Mouse (Mus musculus): ENCODE results near the gene Clec4f. TPM values are rescaled to one million over a fixed set of nuclear protein-coding genes. Genes with fewer than 3 reads are reported as not detected.
"Not testable (repeated sequence)": the region's sequence is repeated elsewhere in the genome, so short reads cannot be mapped to it uniquely, and the experiment has no call there.

Clec4f gene
- polyA plus RNA-seq, 1 experiment from 2014 or later, result not detected

DNA sequence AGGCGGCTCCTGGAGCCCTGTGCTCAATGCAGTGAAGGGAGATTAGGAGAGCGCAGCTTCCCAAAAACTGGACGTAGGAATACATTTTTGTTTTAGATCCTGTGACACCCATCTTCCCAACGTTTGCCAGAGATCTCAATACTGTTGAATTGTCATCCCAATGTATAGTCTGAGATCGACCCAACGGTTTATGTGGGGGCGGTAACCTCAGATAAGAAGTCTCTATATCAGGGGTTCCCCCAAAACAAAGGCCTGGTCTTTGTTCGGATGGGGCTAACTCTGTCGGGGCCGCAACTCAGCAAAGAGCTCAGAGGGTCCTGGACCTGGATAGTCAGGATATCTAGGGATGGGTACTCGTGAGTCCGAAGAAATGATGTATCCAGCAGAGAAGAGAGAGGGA, 37.0 kb upstream of the Clec4f start:
- H3K9me3 ChIP-seq (replicated peaks), result no peaks in the 10 kb centered on the region
- H3K27ac ChIP-seq (replicated peaks), result no peak overlapping the region
- ATAC-seq (ENCODE audit: low FRiP score), result no peak
- H3K4me3 ChIP-seq (replicated peaks), result no peak overlapping the region
- H3K36me3 ChIP-seq, result no peaks in the 10 kb centered on the region
- no peak overlapping the region for H3K9ac ChIP-seq (replicated peaks)
- peaks cover 8% of the 10 kb centered on the region for H3K4me1 ChIP-seq
- no peak overlapping the region for H3K4me2 ChIP-seq
- 2% methylated on average over 12 of the region's 12 CpGs for WGBS
- H3K27me3 ChIP-seq (replicated peaks), result peaks cover 92% of the 10 kb centered on the region

DNA sequence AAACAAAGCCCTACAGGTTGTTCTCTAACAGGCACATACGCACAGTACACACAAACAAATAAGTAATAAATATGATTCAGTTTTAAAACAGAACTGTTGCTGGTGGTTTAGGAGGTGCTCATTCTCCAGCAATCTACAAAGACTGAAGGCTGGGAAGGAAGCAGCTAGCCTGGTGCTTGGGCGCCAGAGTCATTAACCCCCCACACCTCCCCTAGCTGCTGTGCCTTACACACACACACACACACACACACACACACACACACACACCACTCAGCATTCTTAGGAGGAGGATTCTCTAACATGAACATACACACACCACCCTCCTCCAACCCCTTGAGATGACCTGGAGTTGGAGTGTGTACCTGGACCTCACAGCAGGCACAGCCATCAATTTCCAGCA, 34.9 kb upstream of the Clec4f start:
- ATAC-seq (ENCODE audit: low FRiP score), result no peak
- H3K36me3 ChIP-seq, result no peaks in the 10 kb centered on the region
- H3K4me3 ChIP-seq (replicated peaks), result no peak overlapping the region
- H3K4me2 ChIP-seq, result no peak overlapping the region
- no peaks in the 10 kb centered on the region for H3K9me3 ChIP-seq (replicated peaks)
- 66% methylated on average over 2 of the region's 2 CpGs for WGBS
- no peak overlapping the region for H3K9ac ChIP-seq (replicated peaks)
- peaks cover 85% of the 10 kb centered on the region for H3K27me3 ChIP-seq (replicated peaks)
- H3K4me1 ChIP-seq, result peaks cover 8% of the 10 kb centered on the region
- no peak overlapping the region for H3K27ac ChIP-seq (replicated peaks)

DNA sequence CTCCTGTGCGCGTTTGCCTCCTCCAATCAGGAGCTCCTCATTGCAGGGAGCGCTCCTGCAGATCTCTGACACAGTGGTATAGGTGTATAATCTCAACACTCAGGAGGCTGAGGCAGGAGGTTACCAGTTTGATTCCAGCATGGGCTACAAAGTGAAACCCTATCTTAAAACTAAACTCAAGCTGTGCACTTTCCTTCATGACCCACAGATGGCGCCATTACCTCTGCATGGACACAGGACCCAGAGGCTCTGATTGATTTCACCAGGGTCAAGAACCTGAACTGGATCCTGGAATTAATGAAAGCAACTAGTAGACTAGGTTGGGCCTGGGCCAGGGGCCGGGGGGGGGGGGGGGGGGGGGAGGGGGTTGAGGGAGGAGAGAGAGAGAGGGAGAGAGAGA, 34.3 kb upstream of the Clec4f start:
- H3K4me3 ChIP-seq (replicated peaks), result no peak overlapping the region
- H3K9ac ChIP-seq (replicated peaks), result no peak overlapping the region
- H3K4me1 ChIP-seq, result peaks cover 8% of the 10 kb centered on the region
- H3K27ac ChIP-seq (replicated peaks), result no peak overlapping the region
- no peaks in the 10 kb centered on the region for H3K36me3 ChIP-seq
- WGBS, result 20% methylated on average over 4 of the region's 5 CpGs
- no peaks in the 10 kb centered on the region for H3K9me3 ChIP-seq (replicated peaks)
- ATAC-seq (ENCODE audit: low FRiP score), result no peak
- H3K4me2 ChIP-seq, result no peak overlapping the region
- H3K27me3 ChIP-seq (replicated peaks), result peaks cover 84% of the 10 kb centered on the region

DNA sequence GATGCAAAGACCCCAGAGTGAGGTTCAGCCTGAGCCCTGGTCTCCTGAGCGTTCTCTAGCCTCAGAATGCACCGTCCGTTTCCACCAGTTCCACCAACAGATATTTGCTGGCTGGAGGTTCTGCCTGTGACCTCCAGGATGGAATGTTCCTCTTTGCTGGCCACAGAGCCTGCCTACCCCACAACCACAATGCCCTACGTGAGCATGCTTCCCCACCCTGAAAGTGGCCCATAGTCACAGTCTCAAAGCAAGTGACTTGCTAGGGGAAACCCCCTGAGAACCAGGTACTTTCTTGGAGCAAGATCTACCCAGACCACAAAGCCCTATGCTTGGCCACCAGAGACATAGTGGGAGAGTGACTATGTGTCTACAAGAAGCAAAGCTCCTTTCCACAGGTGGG, 33.4 kb upstream of the Clec4f start:
- H3K36me3 ChIP-seq, result no peaks in the 10 kb centered on the region
- no peak overlapping the region for H3K9ac ChIP-seq (replicated peaks)
- ATAC-seq (ENCODE audit: low FRiP score), result no peak
- no peak overlapping the region for H3K4me3 ChIP-seq (replicated peaks)
- H3K4me1 ChIP-seq, result peaks cover 8% of the 10 kb centered on the region
- H3K27ac ChIP-seq (replicated peaks), result no peak overlapping the region
- H3K9me3 ChIP-seq (replicated peaks), result no peaks in the 10 kb centered on the region
- H3K27me3 ChIP-seq (replicated peaks), result peaks cover 75% of the 10 kb centered on the region
- H3K4me2 ChIP-seq, result no peak overlapping the region
- 82% methylated on average over 4 of the region's 4 CpGs for WGBS

DNA sequence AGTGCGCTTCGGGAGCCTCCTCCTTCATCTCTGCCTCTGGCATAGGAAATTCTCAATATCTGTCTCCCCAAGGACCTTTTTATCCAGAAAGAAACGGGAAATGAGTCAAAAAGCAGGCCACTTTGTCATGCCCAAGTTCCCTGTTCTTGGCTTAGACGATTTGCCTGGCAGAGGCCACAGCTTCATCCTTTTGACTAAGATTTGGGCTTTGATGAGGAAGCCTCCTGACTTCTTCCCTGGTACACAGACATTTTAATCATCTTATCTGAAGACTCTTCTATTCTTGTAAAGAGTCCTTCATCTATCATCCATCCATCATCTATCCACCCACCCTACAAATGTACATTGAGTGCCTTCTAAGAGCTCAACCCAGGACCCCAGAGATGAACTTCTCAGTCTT, 21.8 kb upstream of the Clec4f start, which contains the start of gene Cd207:
Cd207 (minus strand) TSS at position 101 of the 400 bp plus-strand sequence.
- WGBS, result 74% methylated on average over 4 of the region's 4 CpGs
- no peaks in the 10 kb centered on the region for H3K9me3 ChIP-seq (replicated peaks)
- no peak within 1 kb of the TSS for H3K4me2 ChIP-seq
- ATAC-seq (ENCODE audit: low FRiP score), result no peak
- no peak within 1 kb of the TSS for H3K4me3 ChIP-seq (replicated peaks)
- H3K27ac ChIP-seq (replicated peaks), result no peak within 1 kb of the TSS
- no peaks in the 10 kb centered on the region for H3K36me3 ChIP-seq
- peaks cover 20% of the 10 kb centered on the region for H3K27me3 ChIP-seq (replicated peaks)
- H3K4me1 ChIP-seq, result no peaks in the 10 kb centered on the region; the same call in 1 of the 2 replicates
- no peak within 1 kb of the TSS for H3K9ac ChIP-seq (replicated peaks)

DNA sequence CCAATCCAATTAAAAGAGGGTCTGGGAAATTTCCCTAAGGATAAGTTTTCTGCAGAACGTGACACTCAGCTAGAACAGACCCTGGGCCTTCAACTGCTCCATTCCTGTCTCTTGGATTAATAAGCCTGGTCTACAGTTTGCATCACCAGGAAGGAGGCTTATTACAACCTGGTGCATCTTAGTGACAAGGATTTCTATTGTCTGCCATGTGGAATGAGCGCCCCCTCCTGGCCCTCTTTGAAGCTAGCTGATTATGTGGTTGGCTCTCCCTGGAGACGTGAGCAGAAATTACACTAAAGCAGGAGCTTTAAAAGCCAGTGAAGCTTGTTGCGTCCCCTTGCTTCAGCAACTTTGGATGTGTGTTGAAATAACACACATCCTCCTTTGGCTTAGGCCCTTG, 17.4 kb upstream of the Clec4f start:
- WGBS, result 6% methylated on average over 4 of the region's 4 CpGs
- ATAC-seq (ENCODE audit: low FRiP score), result no peak
- Histone ChIP-seq H3K36me3 (no peaks in the 10 kb centered on the region), H3K27me3 (replicated peaks) (peaks cover 14% of the 10 kb centered on the region), H3K9me3 (replicated peaks) (no peaks in the 10 kb centered on the region), H3K4me1 (no peaks in the 10 kb centered on the region; the same call in 1 of the 2 replicates), H3K4me3 (replicated peaks) (no peak overlapping the region), H3K4me2 (no peak overlapping the region), H3K9ac (replicated peaks) (no peak overlapping the region), H3K27ac (replicated peaks) (no peak overlapping the region)

DNA sequence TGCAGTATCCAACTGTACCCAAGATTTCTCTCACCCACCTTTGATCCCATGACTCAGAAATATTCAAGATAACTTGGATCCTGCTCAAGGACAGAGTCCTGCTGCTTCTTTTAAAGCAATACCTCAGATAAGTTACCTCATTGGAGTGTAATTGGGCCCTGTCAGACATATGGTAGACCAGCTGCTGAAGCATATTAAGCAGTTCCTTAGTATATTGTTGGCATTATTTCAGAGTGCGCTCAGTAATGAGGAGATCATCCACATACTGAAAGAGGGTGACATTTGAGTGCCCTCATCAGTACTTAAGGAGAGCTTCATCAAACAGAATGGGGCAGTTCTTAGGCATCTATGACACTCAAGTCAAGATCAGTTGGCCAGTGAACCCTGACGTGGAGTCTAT, 9.0 kb upstream of the Clec4f start:
- Histone ChIP-seq H3K36me3 (no peaks in the 10 kb centered on the region), H3K9ac (replicated peaks) (no peak overlapping the region), H3K27me3 (replicated peaks) (no peaks in the 10 kb centered on the region), H3K4me3 (replicated peaks) (no peak overlapping the region), H3K9me3 (replicated peaks) (no peaks in the 10 kb centered on the region), H3K27ac (replicated peaks) (no peak overlapping the region), H3K4me1 (no peaks in the 10 kb centered on the region), H3K4me2 (no peak overlapping the region)
- no peak for ATAC-seq (ENCODE audit: low FRiP score)
- WGBS, result 89% methylated on average over 2 of the region's 2 CpGs

DNA sequence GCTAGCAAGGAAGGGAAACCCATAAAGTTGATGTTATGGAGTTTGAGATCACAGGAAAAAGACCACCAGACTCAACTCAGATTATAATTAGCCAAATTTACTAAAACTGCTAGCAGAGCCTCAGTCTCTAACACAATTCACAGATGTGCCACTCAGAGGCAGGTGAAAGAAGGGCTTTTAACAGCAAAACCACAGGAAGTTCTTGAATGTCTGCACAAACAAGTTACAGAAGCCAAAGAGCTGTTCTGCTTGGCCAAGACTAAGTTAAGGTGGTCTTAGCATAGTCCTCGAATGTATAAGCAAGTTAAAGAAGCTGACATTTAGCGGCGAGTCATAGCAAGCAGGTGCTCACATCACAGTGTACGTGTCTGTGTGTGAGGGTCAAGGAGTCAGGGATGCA, 4.8 kb upstream of the Clec4f start:
- Histone ChIP-seq H3K27ac (replicated peaks) (no peak overlapping the region), H3K9me3 (replicated peaks) (no peaks in the 10 kb centered on the region), H3K27me3 (replicated peaks) (no peaks in the 10 kb centered on the region), H3K36me3 (no peaks in the 10 kb centered on the region), H3K4me1 (no peaks in the 10 kb centered on the region), H3K9ac (replicated peaks) (no peak overlapping the region), H3K4me2 (no peak overlapping the region), H3K4me3 (replicated peaks) (no peak overlapping the region)
- ATAC-seq (ENCODE audit: low FRiP score), result no peak
- 77% methylated on average over 4 of the region's 4 CpGs for WGBS

DNA sequence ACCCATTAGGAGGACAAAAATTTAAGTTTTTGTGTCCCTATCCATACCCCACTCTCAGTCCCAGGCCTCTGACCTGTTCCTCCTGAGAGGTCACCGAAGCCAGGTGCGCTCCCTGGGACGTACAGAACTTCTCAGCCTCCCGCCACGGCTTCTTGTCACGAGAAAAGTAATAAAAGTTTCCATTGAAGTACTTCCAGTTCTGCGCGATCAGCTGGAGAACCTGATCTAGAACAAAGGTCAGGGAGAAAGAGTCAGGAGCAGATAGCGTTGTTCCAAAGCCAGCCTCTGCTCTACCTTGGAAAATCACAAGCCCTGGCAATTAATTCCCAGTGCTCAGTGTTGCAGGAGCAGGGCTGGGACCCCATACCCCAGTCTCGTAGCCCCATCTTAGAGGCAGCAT, 9.3 kb downstream of the Clec4f start:
- WGBS, result 90% methylated on average over 10 of the region's 10 CpGs
- Histone ChIP-seq H3K4me3 (replicated peaks) (no peak overlapping the region), H3K4me2 (no peak overlapping the region), H3K27me3 (replicated peaks) (no peaks in the 10 kb centered on the region), H3K27ac (replicated peaks) (no peak overlapping the region), H3K9ac (replicated peaks) (no peak overlapping the region), H3K9me3 (replicated peaks) (no peaks in the 10 kb centered on the region), H3K4me1 (no peaks in the 10 kb centered on the region), H3K36me3 (no peaks in the 10 kb centered on the region)
- ATAC-seq (ENCODE audit: low FRiP score), result no peak

DNA sequence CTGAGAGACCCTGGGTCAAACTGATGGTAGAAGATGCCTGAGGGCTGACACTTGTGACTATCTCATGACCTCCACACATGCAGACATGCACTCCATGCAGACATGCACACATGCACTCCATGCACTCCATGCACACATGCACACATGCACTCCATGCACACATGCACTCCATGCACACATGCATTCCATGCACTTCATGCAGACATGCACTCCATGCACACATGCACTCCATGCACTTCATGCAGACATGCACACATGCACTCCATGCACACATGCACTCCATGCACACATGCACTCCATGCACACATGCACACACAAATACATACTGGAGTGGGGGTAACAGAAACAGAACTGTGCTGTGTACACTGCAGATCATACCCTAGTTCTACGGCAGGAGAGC, 20.7 kb downstream of the Clec4f start:
- Histone ChIP-seq H3K27ac (replicated peaks) (no peak overlapping the region), H3K9ac (replicated peaks) (no peak overlapping the region), H3K4me1 (no peaks in the 10 kb centered on the region), H3K4me2 (no peak overlapping the region), H3K36me3 (no peaks in the 10 kb centered on the region), H3K9me3 (replicated peaks) (no peaks in the 10 kb centered on the region), H3K27me3 (replicated peaks) (no peaks in the 10 kb centered on the region), H3K4me3 (replicated peaks) (no peak overlapping the region)
- 81% methylated on average over 1 of the region's 1 CpGs for WGBS
- ATAC-seq (ENCODE audit: low FRiP score), result no peak

DNA sequence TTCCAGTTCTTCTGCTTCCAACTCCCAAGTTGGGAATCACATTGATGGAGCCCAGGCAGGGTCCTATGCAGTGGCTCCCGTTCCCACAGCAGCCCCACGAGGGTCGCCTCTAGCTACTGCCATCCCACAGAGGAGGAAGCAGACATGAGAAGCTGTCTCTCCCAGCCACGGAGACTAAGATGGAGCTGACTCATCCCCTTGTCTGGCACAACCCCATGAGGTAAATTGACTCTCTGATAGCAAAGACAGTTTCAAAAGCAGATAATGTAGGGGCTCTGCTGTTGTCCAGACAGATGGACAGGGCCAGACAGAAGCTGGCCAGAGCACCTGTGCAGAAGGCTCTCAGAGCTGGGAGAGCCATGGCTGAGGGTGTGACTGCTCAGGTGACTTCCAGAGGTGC, 21.4 kb downstream of the Clec4f start:
- H3K27me3 ChIP-seq (replicated peaks); H3K4me3 ChIP-seq (replicated peaks); H3K36me3 ChIP-seq; H3K9me3 ChIP-seq (replicated peaks); ATAC-seq (ENCODE audit: low FRiP score); H3K9ac ChIP-seq (replicated peaks); H3K4me2 ChIP-seq; H3K4me1 ChIP-seq; H3K27ac ChIP-seq (replicated peaks): not testable (repeated sequence)
- 81% methylated on average over 4 of the region's 4 CpGs for WGBS

DNA sequence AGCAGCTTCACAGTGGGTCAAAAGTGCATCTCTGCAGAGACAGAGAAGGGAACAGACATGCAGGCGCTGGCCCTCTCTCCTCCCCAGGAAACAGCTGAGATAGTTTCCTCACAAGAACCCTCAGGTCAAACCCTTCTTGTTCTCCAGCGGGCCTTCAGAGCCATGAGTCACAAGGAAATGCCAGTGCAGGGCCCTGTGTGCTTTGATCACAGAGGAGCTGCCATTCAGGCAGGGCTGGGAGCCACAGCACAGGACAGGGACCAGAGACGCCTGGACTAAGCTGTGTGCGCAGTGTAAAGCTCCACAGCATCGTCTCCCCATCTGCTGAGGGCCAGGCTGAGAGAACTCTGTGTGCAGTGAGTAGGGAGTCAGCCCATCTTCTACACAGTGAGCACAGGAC, 21.9 kb downstream of the Clec4f start:
- H3K27me3 ChIP-seq (replicated peaks); H3K9ac ChIP-seq (replicated peaks); H3K4me1 ChIP-seq; H3K9me3 ChIP-seq (replicated peaks); H3K27ac ChIP-seq (replicated peaks); H3K4me3 ChIP-seq (replicated peaks); H3K36me3 ChIP-seq; ATAC-seq (ENCODE audit: low FRiP score); H3K4me2 ChIP-seq: not testable (repeated sequence)
- 71% methylated on average over 5 of the region's 5 CpGs for WGBS

DNA sequence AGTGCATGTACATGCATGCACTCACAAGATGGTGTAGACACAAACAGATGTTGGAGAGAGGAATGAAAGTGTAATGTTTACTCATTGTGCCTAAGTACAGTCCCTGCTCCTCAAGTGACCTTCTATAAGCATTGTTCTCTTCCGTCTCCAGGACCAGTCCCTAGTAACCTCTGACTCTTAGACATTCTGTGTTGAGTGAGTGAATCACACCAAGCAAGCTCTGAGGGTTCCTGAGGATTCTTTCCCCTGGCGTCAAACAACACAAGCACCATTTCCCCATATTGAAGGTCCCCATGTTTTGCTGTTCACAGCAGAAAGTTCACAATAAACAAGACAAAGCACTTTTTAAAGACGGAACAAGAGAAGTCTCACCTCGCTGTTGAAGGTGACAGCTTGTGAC, 24.2 kb downstream of the Clec4f start:
- Histone ChIP-seq H3K27me3 (replicated peaks) (no peaks in the 10 kb centered on the region), H3K27ac (replicated peaks) (no peak overlapping the region)

More for the DNA sequence above, 24.2 kb downstream of the Clec4f start:
- H3K9ac ChIP-seq (replicated peaks), result no peak overlapping the region
- H3K4me3 ChIP-seq (replicated peaks), result no peak overlapping the region
- H3K4me1 ChIP-seq, result no peaks in the 10 kb centered on the region
- H3K36me3 ChIP-seq, result no peaks in the 10 kb centered on the region
- no peak for ATAC-seq (ENCODE audit: low FRiP score)
- no peak overlapping the region for H3K4me2 ChIP-seq
- H3K9me3 ChIP-seq (replicated peaks), result no peaks in the 10 kb centered on the region
- 79% methylated on average over 4 of the region's 4 CpGs for WGBS

Data from neural tube, embryonic 15.5 days (tissue).